Mouse (Mus musculus): ENCODE results near the gene Ttc23. TPM values are rescaled to one million over a fixed set of nuclear protein-coding genes. Genes with fewer than 3 reads are reported as not detected.

The Ttc23 gene
- polyA plus RNA-seq (2016; fragmentation: Nextera tagmentation; extraction: Ambion mirVana), result 52.0 and 59.6 TPM in 2 replicates

DNA sequence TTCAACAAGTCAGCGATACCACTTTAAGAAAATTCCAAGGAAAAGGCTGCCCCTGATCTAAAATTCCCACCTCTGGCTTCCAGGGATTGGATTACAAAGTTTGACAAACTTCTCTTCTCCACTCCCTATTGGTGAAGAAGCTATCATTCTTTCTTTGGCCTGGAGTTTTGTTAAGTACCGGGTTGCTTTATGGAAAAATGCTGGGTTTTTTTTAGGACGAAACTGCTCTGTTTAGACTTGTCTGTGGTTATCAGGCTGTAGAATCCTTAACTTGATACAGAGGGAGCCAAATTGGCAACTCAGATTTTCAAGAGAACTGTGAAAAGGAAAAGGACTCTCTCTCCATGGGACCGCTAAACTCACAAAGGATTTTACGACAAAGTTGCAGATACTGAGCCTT lies at the start of gene Ttc23:
Gene Ttc23 (plus strand): TSS at position 134 of the 400 bp plus-strand sequence.
- no peaks in the 10 kb centered on the region for H3K27me3 ChIP-seq (ENCODE audit: low read depth, poor library complexity, severe bottlenecking)
- no peaks in the 10 kb centered on the region for H3K9me3 ChIP-seq (replicated peaks)
- H3K36me3 ChIP-seq, result no peaks in the 10 kb centered on the region
- H3K4me1 ChIP-seq, result peaks cover 46% of the 10 kb centered on the region
- H3K4me3 ChIP-seq, result peak within 1 kb of the TSS; percentile 66
- 1% methylated on average over 5 of the region's 5 CpGs for WGBS
- no peak for DNase-seq (ENCODE audit: low spot score)
- H3K27ac ChIP-seq, result peak within 1 kb of the TSS; percentile 92

DNA sequence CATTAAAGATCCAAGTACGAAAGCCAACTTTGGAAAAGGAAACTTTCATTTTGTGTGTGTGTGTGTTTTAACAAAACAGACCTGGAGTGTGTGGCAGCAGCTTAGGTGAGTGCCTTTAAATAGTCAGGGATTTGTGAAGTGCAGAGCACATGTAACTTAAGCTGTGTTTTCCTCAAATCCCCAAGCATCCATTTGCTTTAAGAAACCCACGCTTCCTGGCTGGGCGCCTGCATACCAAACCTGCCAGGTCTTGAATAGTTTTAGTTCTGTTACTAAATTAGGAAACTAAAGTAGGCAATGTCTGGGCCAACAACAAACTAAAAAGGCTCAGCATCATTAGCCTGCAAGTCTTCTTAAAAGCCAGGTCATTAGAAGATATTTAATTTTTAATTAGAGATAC lies 49.2 kb upstream of the Ttc23 start:
- H3K4me1 ChIP-seq, result no peaks in the 10 kb centered on the region
- H3K9me3 ChIP-seq (replicated peaks), result no peaks in the 10 kb centered on the region
- 80% methylated on average over 3 of the region's 3 CpGs for WGBS
- peak overlapping the region; percentile 5; the same call in 1 of the 2 replicates for H3K27ac ChIP-seq
- no peak for DNase-seq (ENCODE audit: low spot score)
- no peaks in the 10 kb centered on the region for H3K27me3 ChIP-seq (ENCODE audit: low read depth, poor library complexity, severe bottlenecking)
- no peak overlapping the region for H3K4me3 ChIP-seq
- H3K36me3 ChIP-seq, result 0 out of 2 replicates have a peak, but pooled peaks cover 3% of the 10 kb centered on the region

DNA sequence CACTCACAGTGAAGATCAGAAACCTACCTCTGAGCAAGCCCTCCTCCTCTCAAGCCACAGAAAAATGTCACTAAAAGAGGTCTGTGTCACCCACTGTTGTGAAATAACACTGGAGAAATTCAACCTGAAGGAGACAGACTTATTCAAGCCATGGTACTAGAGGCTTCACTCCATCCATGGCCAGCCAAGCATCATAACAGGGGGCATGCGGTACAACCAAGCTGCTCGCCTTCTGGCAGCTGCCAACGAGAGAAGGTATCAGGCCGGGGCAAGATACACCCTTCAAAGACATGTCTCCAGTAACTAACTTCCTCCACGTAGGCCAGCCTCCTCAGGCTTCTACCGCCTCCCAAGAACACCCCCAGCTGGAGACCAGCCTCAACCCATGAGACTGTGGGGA lies 42.1 kb upstream of the Ttc23 start:
- H3K9me3 ChIP-seq (replicated peaks), result no peaks in the 10 kb centered on the region
- no peaks in the 10 kb centered on the region for H3K27me3 ChIP-seq (ENCODE audit: low read depth, poor library complexity, severe bottlenecking)
- WGBS, result 84% methylated on average over 6 of the region's 6 CpGs
- DNase-seq (ENCODE audit: low spot score), result no peak
- no peaks in the 10 kb centered on the region for H3K36me3 ChIP-seq
- no peak overlapping the region for H3K4me3 ChIP-seq
- no peak overlapping the region for H3K27ac ChIP-seq
- peaks cover 8% of the 10 kb centered on the region for H3K4me1 ChIP-seq

DNA sequence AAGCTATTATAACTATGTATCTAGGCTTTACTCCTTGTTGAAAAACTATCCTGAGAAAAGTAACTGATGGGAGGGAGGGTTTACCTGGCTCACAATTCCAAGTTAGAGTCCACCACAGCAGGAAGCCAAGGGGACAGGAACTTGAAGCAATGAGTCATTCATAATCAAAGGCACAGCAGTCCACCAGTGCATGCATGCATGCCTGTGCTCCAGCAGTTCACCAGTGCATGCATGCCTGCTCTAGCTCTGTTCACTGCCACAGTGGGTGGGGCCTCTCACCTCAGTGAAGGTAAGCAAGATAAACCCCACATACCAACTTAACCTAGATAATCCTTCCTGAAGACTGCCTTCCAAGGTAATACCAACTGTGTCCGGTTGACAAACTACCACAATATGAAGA lies 41.0 kb upstream of the Ttc23 start:
- H3K4me1 ChIP-seq, result peaks cover 8% of the 10 kb centered on the region
- H3K9me3 ChIP-seq (replicated peaks), result no peaks in the 10 kb centered on the region
- no peak for DNase-seq (ENCODE audit: low spot score)
- no peaks in the 10 kb centered on the region for H3K36me3 ChIP-seq
- no peaks in the 10 kb centered on the region for H3K27me3 ChIP-seq (ENCODE audit: low read depth, poor library complexity, severe bottlenecking)
- no peak overlapping the region for H3K4me3 ChIP-seq
- 96% methylated on average over 1 of the region's 1 CpGs for WGBS
- no peak overlapping the region for H3K27ac ChIP-seq

- WGBS, result 67% methylated on average over 5 of the region's 5 CpGs
- H3K27ac ChIP-seq, result no peak overlapping the region
- DNase-seq (ENCODE audit: low spot score), result no peak
- no peak overlapping the region for H3K4me3 ChIP-seq
- no peaks in the 10 kb centered on the region for H3K27me3 ChIP-seq (ENCODE audit: low read depth, poor library complexity, severe bottlenecking)
- H3K4me1 ChIP-seq, result peaks cover 8% of the 10 kb centered on the region
- H3K9me3 ChIP-seq (replicated peaks), result no peaks in the 10 kb centered on the region
- no peaks in the 10 kb centered on the region for H3K36me3 ChIP-seq
Measured at GRCm38 (mm10) chr7:67607669-67608347, 39.4 kb upstream of the Ttc23 start.

GRCm38 (mm10) chr7:67608348-67609024 lies 38.7 kb upstream of the Ttc23 start:
- no peaks in the 10 kb centered on the region for H3K9me3 ChIP-seq (replicated peaks)
- 45% methylated on average over 4 of the region's 4 CpGs for whole genome bisulfite sequencing
- H3K4me3 ChIP-seq, result no peak overlapping the region
- peaks cover 8% of the 10 kb centered on the region for H3K4me1 ChIP-seq
- no peak for DNase-seq (ENCODE audit: low spot score)
- H3K27ac ChIP-seq, result no peak overlapping the region
- no peaks in the 10 kb centered on the region for H3K36me3 ChIP-seq
- H3K27me3 ChIP-seq (ENCODE audit: low read depth, poor library complexity, severe bottlenecking), result no peaks in the 10 kb centered on the region

- no peak overlapping the region for H3K4me3 ChIP-seq
- no peak for DNase-seq (ENCODE audit: low spot score)
Measured at GRCm38 (mm10) chr7:67613795-67614463, 33.3 kb upstream of the Ttc23 start.

GRCm38 (mm10) chr7:67614464-67614861 lies 32.7 kb upstream of the Ttc23 start:
- H3K27me3 ChIP-seq (ENCODE audit: low read depth, poor library complexity, severe bottlenecking), result no peaks in the 10 kb centered on the region
- H3K4me3 ChIP-seq, result no peak overlapping the region
- no peak overlapping the region for H3K27ac ChIP-seq
- peaks cover 18% of the 10 kb centered on the region for H3K4me1 ChIP-seq
- 86% methylated on average over 7 of the region's 7 CpGs for WGBS
- H3K9me3 ChIP-seq (replicated peaks), result no peaks in the 10 kb centered on the region
- DNase-seq (ENCODE audit: low spot score), result no peak
- H3K36me3 ChIP-seq, result no peaks in the 10 kb centered on the region

More at GRCm38 (mm10) chr7:67613795-67614463, 33.3 kb upstream of the Ttc23 start:
- 67% methylated on average over 10 of the region's 10 CpGs for WGBS
- peaks cover 18% of the 10 kb centered on the region for H3K4me1 ChIP-seq
- no peaks in the 10 kb centered on the region for H3K27me3 ChIP-seq (ENCODE audit: low read depth, poor library complexity, severe bottlenecking)
- H3K9me3 ChIP-seq (replicated peaks), result no peaks in the 10 kb centered on the region
- no peaks in the 10 kb centered on the region for H3K36me3 ChIP-seq
- no peak overlapping the region for H3K27ac ChIP-seq

- Histone ChIP-seq H3K27me3 (ENCODE audit: low read depth, poor library complexity, severe bottlenecking) (no peaks in the 10 kb centered on the region), H3K4me1 (peaks cover 18% of the 10 kb centered on the region), H3K4me3 (no peak overlapping the region), H3K9me3 (replicated peaks) (no peaks in the 10 kb centered on the region), H3K27ac (no peak overlapping the region), H3K36me3 (no peaks in the 10 kb centered on the region)
- 92% methylated on average over 4 of the region's 4 CpGs for WGBS
- DNase-seq (ENCODE audit: low spot score), result no peak
Measured at GRCm38 (mm10) chr7:67616890-67617289, 30.3 kb upstream of the Ttc23 start.

DNA sequence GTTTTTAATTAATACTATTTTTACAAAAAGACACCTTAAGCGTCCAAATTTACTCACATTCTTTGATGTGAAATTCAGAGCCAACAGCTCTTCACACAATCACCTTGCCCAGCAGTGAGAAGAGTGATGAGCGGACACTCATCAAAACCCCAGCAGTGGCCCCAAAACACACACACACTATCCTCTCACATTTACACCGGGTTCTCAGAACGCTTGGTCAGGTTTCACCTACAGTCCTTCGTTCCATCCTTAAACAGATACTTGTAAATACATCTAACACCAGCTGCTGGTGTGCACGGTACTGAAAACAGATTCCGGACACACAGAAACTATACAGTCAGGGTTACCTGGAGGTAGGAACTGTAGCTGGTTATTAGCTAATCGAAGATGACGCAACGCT lies 29.6 kb upstream of the Ttc23 start:
- Histone ChIP-seq H3K27me3 (ENCODE audit: low read depth, poor library complexity, severe bottlenecking) (no peaks in the 10 kb centered on the region), H3K4me3 (no peak overlapping the region), H3K9me3 (replicated peaks) (no peaks in the 10 kb centered on the region), H3K27ac (peak overlapping the region; percentile 50; the same call in 1 of the 2 replicates), H3K36me3 (no peaks in the 10 kb centered on the region), H3K4me1 (peaks cover 22% of the 10 kb centered on the region)
- WGBS, result 93% methylated on average over 10 of the region's 10 CpGs
- no peak for DNase-seq (ENCODE audit: low spot score)

DNA sequence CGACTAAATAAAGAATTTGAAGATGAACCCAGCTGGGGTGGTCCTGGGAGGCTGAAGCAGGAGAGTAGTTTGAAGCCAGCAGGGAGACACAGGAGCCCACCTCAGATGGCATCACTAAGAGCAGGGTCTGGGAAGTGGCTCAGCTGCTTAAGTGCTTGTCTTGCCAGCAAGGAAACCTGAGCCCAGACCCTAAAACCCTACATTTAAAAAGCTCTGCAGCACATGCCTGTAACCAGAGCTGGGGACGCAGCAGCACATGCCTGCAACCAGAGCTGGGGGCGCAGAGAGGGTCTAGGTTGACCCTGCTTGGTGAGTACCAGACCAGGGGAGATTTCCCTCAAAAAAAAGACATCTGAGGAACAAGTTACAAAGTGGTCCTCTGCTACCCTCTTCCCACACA lies 28.9 kb upstream of the Ttc23 start:
- no peak overlapping the region for H3K4me3 ChIP-seq
- no peaks in the 10 kb centered on the region for H3K9me3 ChIP-seq (replicated peaks)
- no peaks in the 10 kb centered on the region for H3K27me3 ChIP-seq (ENCODE audit: low read depth, poor library complexity, severe bottlenecking)
- no peaks in the 10 kb centered on the region for H3K36me3 ChIP-seq
- peaks cover 22% of the 10 kb centered on the region for H3K4me1 ChIP-seq
- no peak for DNase-seq (ENCODE audit: low spot score)
- 77% methylated on average over 3 of the region's 3 CpGs for WGBS
- peak overlapping the region; percentile 50; the same call in 1 of the 2 replicates for H3K27ac ChIP-seq

DNA sequence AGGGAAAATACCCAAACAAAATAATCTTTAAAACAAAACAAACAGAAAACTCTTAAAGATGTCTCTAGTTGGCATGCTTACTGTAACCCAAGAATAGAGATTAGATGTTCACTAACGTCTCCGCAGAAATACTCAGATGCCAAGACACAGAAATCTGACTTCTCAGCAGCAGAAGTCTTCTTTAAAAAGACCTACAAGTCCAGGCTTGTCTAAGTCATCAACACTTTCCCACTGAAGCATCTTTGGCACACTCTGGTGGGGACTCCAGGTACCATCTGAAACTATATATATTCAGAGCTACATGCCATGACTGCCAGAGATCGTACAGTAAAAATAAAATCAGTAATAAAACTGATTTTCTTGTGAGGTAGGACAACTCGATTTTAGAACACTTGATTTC lies 27.4 kb upstream of the Ttc23 start:
- 85% methylated on average over 4 of the region's 4 CpGs for WGBS
- Histone ChIP-seq H3K27me3 (ENCODE audit: low read depth, poor library complexity, severe bottlenecking) (no peaks in the 10 kb centered on the region), H3K4me1 (peaks cover 13% of the 10 kb centered on the region), H3K9me3 (replicated peaks) (no peaks in the 10 kb centered on the region), H3K4me3 (no peak overlapping the region), H3K36me3 (no peaks in the 10 kb centered on the region), H3K27ac (no peak overlapping the region)
- no peak for DNase-seq (ENCODE audit: low spot score)

GRCm38 (mm10) chr7:67622151-67622550 lies 25.1 kb upstream of the Ttc23 start:
- Histone ChIP-seq H3K27me3 (ENCODE audit: low read depth, poor library complexity, severe bottlenecking) (no peaks in the 10 kb centered on the region), H3K4me3 (no peak overlapping the region), H3K27ac (peak overlapping the region; percentile 59; the same call in 1 of the 2 replicates), H3K36me3 (0 out of 2 replicates have a peak, but pooled peaks cover 2% of the 10 kb centered on the region), H3K9me3 (replicated peaks) (no peaks in the 10 kb centered on the region), H3K4me1 (peaks cover 13% of the 10 kb centered on the region)
- WGBS, result 88% methylated on average over 3 of the region's 3 CpGs
- no peak for DNase-seq (ENCODE audit: low spot score)
